ENCODE assay signal across 19 mouse cellular contexts in the genomic region with DNA sequence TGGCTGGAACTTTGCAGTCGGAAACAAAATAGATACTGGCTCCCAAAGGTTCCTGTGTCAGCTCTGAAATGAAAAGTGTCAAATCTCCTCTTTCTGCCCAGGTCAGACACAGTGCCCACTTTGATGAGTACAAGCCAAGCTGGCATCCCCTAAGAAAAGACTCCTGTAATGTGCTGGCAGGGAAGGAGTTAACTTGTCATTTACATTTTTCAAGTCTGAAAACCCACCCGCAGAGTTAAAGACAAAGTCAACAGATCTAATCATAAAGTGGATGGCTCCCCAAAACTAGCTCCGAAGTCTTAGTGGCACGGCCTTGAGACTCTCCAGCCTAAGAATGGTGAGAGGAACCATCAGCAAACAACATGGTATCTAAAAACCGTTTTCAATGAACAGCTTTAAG. TPM values are rescaled to one million over a fixed set of nuclear protein-coding genes. Genes with fewer than 3 reads are reported as not detected.
DNase-seq lines count a peak whose midpoint lies in the region; ATAC-seq and TF ChIP-seq lines count a peak whose summit lies in the region.
"Had no signal": no experiment of that assay in that cellular context is flagged by ENCODE, and none has a peak within 500 bp of the region (broad histone marks: within the 10 kb centered on the region; RNA-seq: fewer than 3 reads in every experiment).

No protein-coding gene starts in this region.

- peaks cover 36% of the 10 kb centered on the region for H3K4me1 ChIP-seq in forebrain, postnatal 0 days (ENCODE audit: insufficient read depth)
- peaks cover 95% of the 10 kb centered on the region for H3K4me1 ChIP-seq in midbrain, embryonic 10.5 days
- peaks cover 3% of the 10 kb centered on the region; the same call in 1 of the 2 replicates for H3K4me1 ChIP-seq in heart, embryonic 10.5 days

- TF ChIP-seq POLR2A in brain, embryonic 14.5 days (IDR thresholded peaks at IDR 0.05; ENCODE audit: borderline replicate concordance, extremely low read depth, insufficient read depth, insufficient read length, poor library complexity, severe bottlenecking): no peak

- TF ChIP-seq CTCF in brain, embryonic 14.5 days (IDR thresholded peaks at IDR 0.05; ENCODE audit: borderline replicate concordance, extremely low read depth, insufficient read depth, insufficient read length): no peak
- no peak for TF ChIP-seq CTCF in forebrain, postnatal 0 days (IDR thresholded peaks at IDR 0.05; ENCODE audit: low read depth)

- H3K4me3 ChIP-seq in forebrain, postnatal 0 days (ENCODE audit: low read depth, low read length): 0 out of 2 replicates have a peak overlapping the region, but pooled peaks have one; percentile 5
- H3K4me3 ChIP-seq in midbrain, embryonic 10.5 days: peak overlapping the region; percentile 99
- H3K4me3 ChIP-seq in heart, embryonic 10.5 days: no peak overlapping the region
- H3K4me3 ChIP-seq: heart, embryonic 15.5 days; limb, embryonic 15.5 days had no signal

- no peaks in the 10 kb centered on the region for H3K27me3 ChIP-seq in forebrain, postnatal 0 days (ENCODE audit: insufficient read depth, low read length)
- peaks cover 92% of the 10 kb centered on the region for H3K27me3 ChIP-seq in midbrain, embryonic 10.5 days (ENCODE audit: low read depth, poor library complexity, severe bottlenecking)
- peaks cover 98% of the 10 kb centered on the region for H3K27me3 ChIP-seq in heart, embryonic 10.5 days (ENCODE audit: insufficient read depth, poor library complexity, severe bottlenecking)
- H3K27me3 ChIP-seq: Patski had no signal

- peak; percentile 23 for DNase-seq in embryo, embryonic 11 days
- no peak for DNase-seq in embryo, embryonic 10 days (ENCODE audit: low spot score)
- peak; percentile 70 for DNase-seq in brain, embryonic 14.5 days (ENCODE audit: low read depth)
- peak; percentile 63 for DNase-seq in forebrain, postnatal 0 days
- no peak for DNase-seq in midbrain, embryonic 10.5 days (ENCODE audit: low spot score)
- no peak for DNase-seq in lung, postnatal 14 days
- DNase-seq in heart, embryonic 10.5 days (ENCODE audit: low spot score): no peak
- DNase-seq in spleen, postnatal 14 days (ENCODE audit: low spot score in 2 of 2): no peak
- DNase-seq: cerebellum, adult 9-10 months; gastrocnemius, postnatal 25 days; lung, adult 2 months; right cerebral cortex, adult 18-20 months had no signal

- H3K9ac ChIP-seq in forebrain, postnatal 0 days: peak overlapping the region; percentile 25; the same call in 1 of the 2 replicates
- H3K9ac ChIP-seq: heart, embryonic 15.5 days; limb, embryonic 15.5 days had no signal

- ATAC-seq in forebrain, postnatal 0 days: no peak
- ATAC-seq: Patski had no signal

- H3K4me2 ChIP-seq in forebrain, postnatal 0 days (ENCODE audit: low read depth): peak overlapping the region; percentile 88
- H3K4me2 ChIP-seq: heart, embryonic 15.5 days; limb, embryonic 15.5 days had no signal

- H3K36me3 ChIP-seq in forebrain, postnatal 0 days (ENCODE audit: insufficient read depth): no peaks in the 10 kb centered on the region
- H3K36me3 ChIP-seq in midbrain, embryonic 10.5 days: peaks cover 39% of the 10 kb centered on the region
- H3K36me3 ChIP-seq in heart, embryonic 10.5 days: no peaks in the 10 kb centered on the region
- H3K36me3 ChIP-seq: heart, embryonic 15.5 days; limb, embryonic 15.5 days had no signal

- WGBS in forebrain, postnatal 0 days: 10% methylated on average over 5 of the region's 5 CpGs
- WGBS in midbrain, embryonic 10.5 days: 2% methylated on average over 5 of the region's 5 CpGs
- WGBS in heart, embryonic 10.5 days: 2% methylated on average over 5 of the region's 5 CpGs

- peak overlapping the region; percentile 57; the same call in 1 of the 2 replicates for H3K27ac ChIP-seq in forebrain, postnatal 0 days (ENCODE audit: low read depth, low read length)
- peak overlapping the region; percentile 96 for H3K27ac ChIP-seq in midbrain, embryonic 10.5 days (replicated peaks)
- no peak overlapping the region for H3K27ac ChIP-seq in heart, embryonic 10.5 days
- H3K27ac ChIP-seq: heart, embryonic 15.5 days; limb, embryonic 15.5 days had no signal

- no peaks in the 10 kb centered on the region for H3K9me3 ChIP-seq in forebrain, postnatal 0 days (ENCODE audit: low read length)
- no peaks in the 10 kb centered on the region for H3K9me3 ChIP-seq in midbrain, embryonic 10.5 days (replicated peaks)
- no peaks in the 10 kb centered on the region for H3K9me3 ChIP-seq in heart, embryonic 10.5 days
- H3K9me3 ChIP-seq: heart, embryonic 15.5 days; limb, embryonic 15.5 days had no signal

RNA-seq across cellular contexts. Expression of gene Pou3f3, which starts 11.6 kb away (rescaled TPM):
- 58.3 and 64.7 TPM in 2 replicates for polyA plus RNA-seq in brain, embryonic 14.5 days (2012; rRNA removed)
- 76.9 and 81.4 TPM in 2 replicates for total RNA-seq in forebrain, postnatal 0 days (2014; rRNA removed)
- 22.7 and 28.0 TPM in 2 replicates for polyA plus RNA-seq in forebrain, postnatal 0 days (2015; fragmentation: Nextera tagmentation; extraction: Ambion mirVana)
- 18.2 and 22.2 TPM in 2 replicates for polyA plus RNA-seq in midbrain, embryonic 10.5 days (2016; fragmentation: Nextera tagmentation; extraction: Ambion mirVana)
- 0.03 and 0.43 TPM in 2 replicates for polyA plus RNA-seq in heart, embryonic 10.5 days (2016; fragmentation: Nextera tagmentation; extraction: Ambion mirVana)
- total RNA-seq: gastrocnemius, postnatal 25 days; megakaryocyte, adult 5-6 weeks; neutrophil, adult 5-6 weeks had no signal
- polyA plus RNA-seq: large intestine, adult 2 months; spleen, adult 2 months had no signal

Comparison
In these comparisons a context has a peak if more than half of its experiments do, and no peak if none do; other contexts are left out.
1. DNase-seq: peak in embryo, embryonic 11 days (single experiment), brain, embryonic 14.5 days (single experiment) and forebrain, postnatal 0 days (single experiment); none in embryo, embryonic 10 days (single experiment), midbrain, embryonic 10.5 days (single experiment), lung, postnatal 14 days (single experiment), heart, embryonic 10.5 days (single experiment) and spleen, postnatal 14 days (0 of 2).
2. RNA of gene Pou3f3, which starts 11.6 kb away (polyA plus RNA-seq): 58.3 to 64.7 TPM in brain, embryonic 14.5 days, 22.7 to 28.0 TPM in forebrain, postnatal 0 days and 18.2 to 22.2 TPM in midbrain, embryonic 10.5 days; 0.03 to 0.43 TPM in heart, embryonic 10.5 days; every median in the first group is over 10 times any median in the second.